Mouse (Mus musculus) stomach, embryonic 16.5 days (tissue): ENCODE results near the gene Psmb5. TPM values are rescaled to one million over a fixed set of nuclear protein-coding genes. Genes with fewer than 3 reads are reported as not detected.

Experiments used
- ATAC-seq: fragments of 200-750 bp; cut with Nextera tagmentation; 2 replicates; pipeline ENCODE4 v1.8.0; 2017; ENCODE audit warnings: moderate number of reproducible peaks, moderate TSS enrichment; ENCODE audit not compliant: insufficient read depth, low FRiP score
- H3K27ac ChIP-seq: fragments of 300-500 bp; sonication (generic); 2 replicates; pipeline ENCODE4 v1.5.1; 2014; ENCODE audit warnings: low read length
- H3K27me3 ChIP-seq: fragments of 300-500 bp; sonication (generic); 2 replicates; pipeline ENCODE4 v1.6.1; 2014; ENCODE audit warnings: low read length, control low read depth, mixed read lengths; ENCODE audit not compliant: control insufficient read depth, insufficient read depth
- H3K36me3 ChIP-seq: fragments of 300-500 bp; sonication (generic); 2 replicates; pipeline ENCODE4 v1.6.1; 2014; ENCODE audit warnings: low read length; ENCODE audit not compliant: control insufficient read depth, insufficient read depth
- H3K4me1 ChIP-seq: fragments of 300-500 bp; sonication (generic); 2 replicates; pipeline ENCODE4 v1.6.1; 2014; ENCODE audit warnings: low read length, control low read depth, mixed read lengths; ENCODE audit not compliant: control insufficient read depth, insufficient read depth
- H3K4me2 ChIP-seq: fragments of 300-500 bp; sonication (generic); 2 replicates; pipeline ENCODE4 v1.6.1; 2014; ENCODE audit warnings: low read depth, low read length, mixed read lengths
- H3K4me3 ChIP-seq: fragments of 300-500 bp; sonication (generic); replicated peaks from 2 replicates; pipeline ENCODE4 v1.5.1; 2014; ENCODE audit warnings: mild to moderate bottlenecking, low read length
- H3K9ac ChIP-seq: fragments of 300-500 bp; sonication (generic); 2 replicates; pipeline ENCODE4 v1.6.1; 2014; ENCODE audit warnings: low read length
- H3K9me3 ChIP-seq: fragments of 300-500 bp; sonication (generic); replicated peaks from 2 replicates; pipeline ENCODE4 v1.6.1; 2016; ENCODE audit warnings: low read length, control low read depth; ENCODE audit not compliant: control insufficient read depth
- WGBS: fragments of 180-500 bp; shearing (Covaris S2); extraction: QIAGEN DNeasy Blood & Tissue Kit; methylation state at CpG from one replicate; pipeline ENCODE4 v1.1.7; 2014; 5-methylcytosine and 5-hydroxymethylcytosine counted together
- polyA plus RNA-seq: library from polyadenylated mRNA; unstranded; fragments of >200 nt; fragmentation: Nextera tagmentation; extraction: Ambion mirVana; gene quantifications from 2 replicates; pipeline ENCODE4 v1.2.1, GENCODE M21; 2015

The Psmb5 gene
- polyA plus RNA-seq, 1 experiment from 2014 or later: 346 TPM

- Histone ChIP-seq H3K36me3 (no peaks in the 10 kb centered on the region), H3K4me2 (peak within 1 kb of the TSS; percentile 48), H3K4me3 (peak within 1 kb of the TSS; percentile 46), H3K27ac (peak within 1 kb of the TSS; percentile 69), H3K27me3 (no peaks in the 10 kb centered on the region), H3K9me3 (no peaks in the 10 kb centered on the region), H3K9ac (peak within 1 kb of the TSS; percentile 76), H3K4me1 (peaks cover 12% of the 10 kb centered on the region)
- peak; percentile 51; the same call in 1 of the 2 replicates for ATAC-seq
- WGBS: under 1% methylated on average over 39 of the region's 39 CpGs
Observed at GRCm38 (mm10) chr14:54605752-54606321, 12.0 kb downstream of the Psmb5 start, which contains the start of gene 4931414P19Rik. Gene 4931414P19Rik, minus strand, starts transcription at chr14:54605993.

DNA sequence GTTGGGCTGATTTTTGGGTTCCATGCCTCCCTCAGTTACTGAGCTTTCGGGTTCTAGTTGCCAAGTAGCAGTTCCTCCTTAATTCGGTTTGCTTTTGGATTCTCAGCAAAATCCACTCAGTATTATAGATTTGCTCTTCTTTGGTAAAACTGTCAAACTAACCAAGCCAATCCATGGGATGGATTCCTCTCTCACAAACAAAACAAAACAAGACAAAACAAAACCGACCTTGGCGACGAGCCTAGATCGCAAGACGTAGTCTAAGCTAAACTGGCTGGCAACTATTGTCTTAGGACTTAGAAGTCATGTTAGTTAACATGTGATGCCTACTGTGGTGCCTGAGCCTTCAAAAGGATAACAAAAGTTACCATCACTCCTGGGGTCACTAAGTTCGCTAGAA lies 14.1 kb downstream of the Psmb5 start:
- no peaks in the 10 kb centered on the region for H3K36me3 ChIP-seq
- no peak overlapping the region for H3K9ac ChIP-seq
- 80% methylated on average over 8 of the region's 8 CpGs for WGBS
- no peaks in the 10 kb centered on the region for H3K9me3 ChIP-seq
- peak overlapping the region; percentile 70 for H3K27ac ChIP-seq
- H3K27me3 ChIP-seq: no peaks in the 10 kb centered on the region
- peak overlapping the region; percentile 66 for H3K4me3 ChIP-seq
- peaks cover 12% of the 10 kb centered on the region for H3K4me1 ChIP-seq
- ATAC-seq: no peak
- H3K4me2 ChIP-seq: peak overlapping the region; percentile 46

GRCm38 (mm10) chr14:54603038-54603654 lies 14.7 kb downstream of the Psmb5 start:
- Histone ChIP-seq H3K36me3 (no peaks in the 10 kb centered on the region), H3K9ac (peak overlapping the region; percentile 85), H3K4me3 (peak overlapping the region; percentile 66), H3K9me3 (no peaks in the 10 kb centered on the region), H3K27me3 (no peaks in the 10 kb centered on the region), H3K4me1 (peaks cover 12% of the 10 kb centered on the region), H3K27ac (peak overlapping the region; percentile 94), H3K4me2 (peak overlapping the region; percentile 46)
- WGBS: under 1% methylated on average over 46 of the region's 46 CpGs
- ATAC-seq: peak; percentile 100

GRCm38 (mm10) chr14:54602613-54603012 lies 15.2 kb downstream of the Psmb5 start:
- H3K4me3 ChIP-seq: peak overlapping the region; percentile 66
- no peaks in the 10 kb centered on the region for H3K27me3 ChIP-seq
- peak overlapping the region; percentile 85 for H3K9ac ChIP-seq
- peak overlapping the region; percentile 94 for H3K27ac ChIP-seq
- 43% methylated on average over 4 of the region's 4 CpGs for WGBS
- H3K4me2 ChIP-seq: peak overlapping the region; percentile 46
- H3K4me1 ChIP-seq: peaks cover 12% of the 10 kb centered on the region
- ATAC-seq: no peak
- no peaks in the 10 kb centered on the region for H3K36me3 ChIP-seq
- no peaks in the 10 kb centered on the region for H3K9me3 ChIP-seq

DNA sequence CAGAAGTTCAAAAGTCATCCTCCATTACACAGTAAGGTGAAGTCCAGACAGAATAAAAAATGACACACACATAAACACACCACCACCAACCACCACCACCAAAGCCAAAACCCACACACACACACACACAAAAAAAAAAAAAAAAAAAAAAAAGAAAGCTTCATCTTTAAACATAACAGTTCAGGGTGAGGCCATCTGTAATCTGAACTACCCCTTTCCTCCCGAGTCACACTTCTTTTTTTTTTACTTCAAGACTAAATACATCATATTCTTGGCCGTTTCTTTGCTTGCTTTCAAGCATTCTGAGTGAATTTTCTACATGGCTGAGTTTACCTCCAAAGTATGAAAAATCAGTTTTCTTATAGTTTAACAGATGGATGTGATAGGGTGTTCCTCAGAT lies 16.2 kb downstream of the Psmb5 start:
- Histone ChIP-seq H3K9ac (no peak overlapping the region), H3K36me3 (no peaks in the 10 kb centered on the region), H3K4me1 (peaks cover 12% of the 10 kb centered on the region), H3K4me3 (no peak overlapping the region), H3K27ac (no peak overlapping the region), H3K9me3 (no peaks in the 10 kb centered on the region), H3K4me2 (no peak overlapping the region), H3K27me3 (no peaks in the 10 kb centered on the region)
- no peak for ATAC-seq
- 52% methylated on average over 2 of the region's 2 CpGs for WGBS

DNA sequence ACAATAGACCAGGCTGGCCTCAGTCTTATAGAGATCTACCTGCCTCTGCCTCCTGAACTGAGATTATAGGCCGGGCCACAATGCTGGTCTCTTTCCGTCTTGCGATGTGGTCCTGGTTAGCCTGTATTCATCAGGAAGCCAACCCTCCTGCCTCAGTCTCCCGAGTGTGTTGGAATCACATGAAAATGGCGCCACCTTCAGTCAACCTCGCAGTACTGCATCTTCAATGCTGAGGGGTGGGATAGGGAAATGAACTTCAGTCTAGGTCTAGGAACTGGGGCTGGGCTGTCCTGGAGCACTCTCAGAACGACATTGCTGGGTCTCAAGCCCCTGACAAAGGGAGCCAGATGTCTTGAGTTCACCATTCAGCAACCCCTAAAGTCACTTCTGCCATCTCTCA lies 20.7 kb downstream of the Psmb5 start:
- H3K9me3 ChIP-seq: 0 out of 2 replicates have a peak, but pooled peaks cover 4% of the 10 kb centered on the region
- no peak for ATAC-seq
- no peak overlapping the region for H3K27ac ChIP-seq
- no peaks in the 10 kb centered on the region; the same call in 1 of the 2 replicates for H3K36me3 ChIP-seq
- 75% methylated on average over 7 of the region's 7 CpGs for WGBS
- no peak overlapping the region for H3K4me2 ChIP-seq
- H3K4me1 ChIP-seq: no peaks in the 10 kb centered on the region
- no peaks in the 10 kb centered on the region for H3K27me3 ChIP-seq
- H3K9ac ChIP-seq: no peak overlapping the region
- no peak overlapping the region for H3K4me3 ChIP-seq

DNA sequence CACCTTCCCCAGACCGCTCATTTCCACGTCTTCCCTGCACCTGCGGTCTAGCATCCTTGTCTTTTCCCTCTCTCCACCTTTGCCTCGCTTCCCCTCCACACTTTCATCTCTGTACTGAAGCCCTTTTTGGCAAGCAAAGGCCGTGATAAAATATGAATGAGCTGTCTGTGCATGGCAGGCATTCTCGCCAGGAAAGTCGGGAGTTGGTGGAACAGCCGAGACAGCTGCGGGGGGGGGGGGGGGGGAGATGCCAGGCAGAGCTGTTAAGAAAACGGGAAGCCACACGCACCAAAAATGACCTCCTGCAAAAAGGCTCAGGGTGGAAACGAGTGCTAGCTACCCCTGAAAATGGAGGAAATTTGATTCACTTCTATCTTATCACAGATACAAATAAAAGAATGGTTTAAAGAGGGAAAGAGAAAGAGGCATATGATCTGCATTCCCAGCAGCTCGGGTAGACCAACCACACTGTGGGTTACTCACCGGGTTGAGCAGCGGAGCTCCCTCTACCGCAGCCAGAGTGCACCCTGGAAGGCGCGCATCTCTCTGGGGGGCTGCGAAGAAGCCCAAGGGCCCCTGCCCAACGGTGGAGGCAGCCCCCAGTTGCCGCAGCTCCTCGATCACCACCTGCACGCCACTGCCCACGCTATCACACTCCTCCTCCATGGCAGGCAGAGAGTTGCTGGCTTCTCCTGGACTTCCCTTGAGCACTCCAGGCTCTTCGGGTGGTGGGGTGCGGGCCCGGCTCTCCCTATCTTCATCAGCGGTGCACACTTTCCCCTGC lies 23.0 kb downstream of the Psmb5 start:
- Histone ChIP-seq H3K36me3 (no peaks in the 10 kb centered on the region; the same call in 1 of the 2 replicates), H3K4me1 (no peaks in the 10 kb centered on the region), H3K27ac (no peak overlapping the region), H3K9ac (no peak overlapping the region), H3K27me3 (no peaks in the 10 kb centered on the region), H3K9me3 (0 out of 2 replicates have a peak, but pooled peaks cover 4% of the 10 kb centered on the region), H3K4me2 (no peak overlapping the region), H3K4me3 (no peak overlapping the region)
- ATAC-seq: no peak
- 69% methylated on average over 28 of the region's 28 CpGs for WGBS

- ATAC-seq: no peak
- no peaks in the 10 kb centered on the region for H3K4me1 ChIP-seq
- H3K4me3 ChIP-seq: no peak overlapping the region
- no peak overlapping the region for H3K4me2 ChIP-seq
- 90% methylated on average over 3 of the region's 3 CpGs for WGBS
- no peak overlapping the region for H3K27ac ChIP-seq
- no peaks in the 10 kb centered on the region for H3K27me3 ChIP-seq
- H3K9ac ChIP-seq: no peak overlapping the region
- H3K36me3 ChIP-seq: no peaks in the 10 kb centered on the region; the same call in 1 of the 2 replicates
- 0 out of 2 replicates have a peak, but pooled peaks cover 4% of the 10 kb centered on the region for H3K9me3 ChIP-seq
Observed at GRCm38 (mm10) chr14:54594055-54594454, 23.8 kb downstream of the Psmb5 start.
